Mouse (Mus musculus): Measurements from ENCODE around the gene Rilpl1.
"Not testable (repeated sequence)": the region's sequence is repeated elsewhere in the genome, so short reads cannot be mapped to it uniquely, and the experiment has no call there.

Rilpl1 gene

GRCm38 (mm10) chr5:124492618-124493017 is 38.6 kb downstream of the Rilpl1 start:
- DNase-seq (ENCODE audit: low spot score) = no peak

- no peak for DNase-seq (ENCODE audit: low spot score)
Measured at GRCm38 (mm10) chr5:124491732-124492131, 39.5 kb downstream of the Rilpl1 start.

DNA sequence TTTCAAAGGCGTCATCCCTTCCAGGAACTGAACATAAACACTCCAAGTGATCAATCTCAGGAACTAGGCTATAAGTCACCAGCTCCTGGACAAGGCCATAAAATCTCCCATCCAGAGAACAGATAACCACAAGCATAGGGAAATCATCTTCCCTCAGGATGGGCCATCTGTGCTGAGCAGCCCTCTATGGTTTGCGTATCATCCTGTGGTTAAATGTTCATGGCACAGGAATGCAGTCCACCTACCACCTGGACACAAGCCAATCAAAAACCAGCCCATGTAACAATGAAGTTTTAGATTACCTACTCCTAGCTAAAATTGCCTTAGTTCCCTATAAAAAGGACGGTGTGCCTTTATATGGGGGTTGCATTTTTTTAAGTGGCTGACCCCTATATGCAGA is 42.3 kb downstream of the Rilpl1 start:
- no peak for DNase-seq (ENCODE audit: low spot score)

DNA sequence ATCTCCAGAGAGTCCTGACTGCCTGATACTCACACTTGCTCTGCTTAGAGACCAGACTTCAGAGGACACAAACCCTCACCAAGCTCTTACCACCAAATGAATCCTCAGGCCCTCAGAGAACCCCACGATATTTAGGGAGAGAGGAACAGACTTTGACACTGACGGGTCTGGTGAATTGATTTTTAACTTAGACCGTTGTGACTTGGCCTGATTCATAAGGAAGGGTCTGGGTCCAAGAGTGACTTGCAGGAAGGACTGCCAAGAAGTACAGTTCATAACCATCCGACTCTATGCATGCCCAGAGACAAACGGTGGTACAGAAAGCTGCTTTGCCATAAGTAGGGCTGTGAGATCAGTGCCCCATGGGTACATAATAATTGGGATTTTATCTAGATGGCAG is 45.5 kb downstream of the Rilpl1 start:
- no peak for DNase-seq (ENCODE audit: low spot score)

GRCm38 (mm10) chr5:124483655-124484396 is 47.4 kb downstream of the Rilpl1 start:
- no peak for DNase-seq (ENCODE audit: low spot score)

DNA sequence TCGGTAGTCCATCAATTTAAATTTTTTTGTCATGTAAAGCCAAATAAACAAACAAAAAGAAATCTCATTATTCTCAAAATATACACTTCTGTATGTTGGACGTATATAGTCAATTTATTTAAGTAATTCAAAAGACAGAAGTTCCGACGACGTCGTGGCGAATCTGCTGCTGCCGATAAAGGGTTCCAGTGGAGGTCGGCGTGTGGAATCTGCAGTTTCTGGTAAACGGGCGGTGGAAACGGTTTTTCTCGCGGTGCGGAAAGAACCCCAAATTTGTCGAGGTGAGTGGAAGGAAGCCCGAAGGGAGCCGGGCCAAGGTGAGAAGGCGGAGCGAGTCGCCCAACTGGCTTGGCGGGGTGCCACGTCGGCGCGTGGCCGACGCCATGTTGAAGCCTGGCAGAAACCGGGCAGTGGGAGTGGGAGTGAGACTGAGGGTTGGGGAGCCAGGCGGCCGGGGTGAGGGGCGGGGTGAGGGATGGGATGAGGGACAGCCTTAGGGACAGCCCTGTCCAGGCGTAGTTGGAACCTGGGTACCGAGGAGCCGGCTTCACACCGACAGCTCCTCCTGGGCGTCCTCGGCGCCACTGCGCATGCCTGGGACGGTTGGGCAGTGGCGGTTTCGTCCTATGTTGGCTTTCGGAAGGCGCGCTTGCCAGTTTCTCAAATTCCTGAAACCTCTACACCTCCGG is 48.1 kb downstream of the Rilpl1 start, which contains the start of gene Snrnp35:
Gene Snrnp35, plus strand, starts transcription at position 169 of the 689 bp plus-strand sequence.
- DNase-seq (ENCODE audit: low spot score) = peak; percentile 84

DNA sequence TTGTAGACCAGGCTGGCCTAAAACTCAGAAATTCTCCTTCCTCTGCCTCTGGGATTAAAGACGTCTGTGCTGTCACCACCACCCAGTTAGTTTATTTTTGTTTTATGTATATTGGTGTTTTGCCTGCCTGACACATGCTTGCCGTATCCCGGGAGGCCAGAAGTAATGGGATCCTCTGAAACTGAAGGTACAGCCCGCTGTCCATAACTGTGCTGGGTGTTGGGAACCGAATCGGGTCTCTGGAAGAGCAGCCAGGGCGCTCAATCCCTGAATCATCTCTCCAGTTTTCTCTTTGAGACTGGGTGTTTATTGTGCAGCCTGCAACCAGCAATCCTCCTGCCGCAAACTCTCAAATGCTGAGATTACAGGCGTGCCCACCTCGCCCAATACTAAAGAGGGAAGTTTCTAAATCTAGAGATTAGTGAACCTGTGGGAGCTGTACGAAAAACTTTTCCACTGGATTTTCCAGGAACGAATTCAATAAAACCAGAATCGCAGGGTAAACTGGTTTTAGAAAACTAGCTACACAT is 48.7 kb downstream of the Rilpl1 start:
- DNase-seq (ENCODE audit: low spot score) = no peak

- no peak for DNase-seq (ENCODE audit: low spot score)
Measured at GRCm38 (mm10) chr5:124481714-124482113, 49.5 kb downstream of the Rilpl1 start.

DNA sequence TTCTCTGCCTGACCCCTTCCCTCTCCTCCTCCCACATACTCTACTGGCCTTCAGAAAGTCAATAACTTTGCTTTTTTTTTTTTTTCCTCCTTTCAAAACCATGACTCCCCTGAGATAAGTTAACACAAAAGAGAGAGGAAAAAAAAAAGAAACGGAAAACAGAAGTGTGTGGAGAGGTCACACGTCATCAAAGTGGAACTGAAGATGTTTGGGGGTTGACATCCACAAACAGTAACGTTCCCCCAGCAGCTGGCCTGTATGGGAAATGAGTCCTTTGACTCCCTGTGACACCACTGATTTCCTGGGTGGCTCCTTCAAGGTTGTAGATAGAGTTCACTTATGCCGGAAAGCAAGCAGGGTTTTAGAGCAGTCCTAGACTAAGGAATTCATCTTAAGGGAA is 51.1 kb downstream of the Rilpl1 start:
- no peak for DNase-seq (ENCODE audit: low spot score)

GRCm38 (mm10) chr5:124478873-124479204 is 52.4 kb downstream of the Rilpl1 start:
- DNase-seq (ENCODE audit: low spot score) = no peak

GRCm38 (mm10) chr5:124470591-124471171 is 60.5 kb downstream of the Rilpl1 start:
- DNase-seq (ENCODE audit: low spot score) = no peak

DNA sequence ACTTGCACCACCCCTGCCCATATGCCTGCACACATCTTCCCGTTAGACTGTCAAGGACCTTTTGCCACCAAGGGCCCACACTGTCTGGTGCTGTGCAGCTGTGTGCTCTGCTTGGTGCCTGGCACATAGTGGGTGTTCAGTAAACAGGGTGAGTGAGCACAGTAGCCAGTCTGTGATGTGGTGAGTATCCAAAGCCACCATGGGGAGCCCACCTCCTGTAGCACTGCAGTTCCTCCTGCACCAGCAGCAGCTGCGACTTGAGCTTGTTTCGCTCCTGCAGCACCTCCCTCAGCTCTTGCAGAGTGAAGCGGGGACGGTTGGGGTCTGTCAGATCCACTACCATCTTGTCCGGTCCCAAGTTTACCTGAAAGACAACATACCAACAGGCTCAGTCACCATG is 61.7 kb downstream of the Rilpl1 start:
- DNase-seq (ENCODE audit: low spot score) = no peak

GRCm38 (mm10) chr5:124468365-124468764 is 62.8 kb downstream of the Rilpl1 start:
- no peak for DNase-seq (ENCODE audit: low spot score)

GRCm38 (mm10) chr5:124467766-124468165 is 63.4 kb downstream of the Rilpl1 start:
- DNase-seq (ENCODE audit: low spot score) = no peak

- no peak for DNase-seq (ENCODE audit: low spot score)
Measured at GRCm38 (mm10) chr5:124464905-124465304, 66.3 kb downstream of the Rilpl1 start.

GRCm38 (mm10) chr5:124463462-124463861 is 67.7 kb downstream of the Rilpl1 start:
- DNase-seq (ENCODE audit: low spot score) = no peak

DNA sequence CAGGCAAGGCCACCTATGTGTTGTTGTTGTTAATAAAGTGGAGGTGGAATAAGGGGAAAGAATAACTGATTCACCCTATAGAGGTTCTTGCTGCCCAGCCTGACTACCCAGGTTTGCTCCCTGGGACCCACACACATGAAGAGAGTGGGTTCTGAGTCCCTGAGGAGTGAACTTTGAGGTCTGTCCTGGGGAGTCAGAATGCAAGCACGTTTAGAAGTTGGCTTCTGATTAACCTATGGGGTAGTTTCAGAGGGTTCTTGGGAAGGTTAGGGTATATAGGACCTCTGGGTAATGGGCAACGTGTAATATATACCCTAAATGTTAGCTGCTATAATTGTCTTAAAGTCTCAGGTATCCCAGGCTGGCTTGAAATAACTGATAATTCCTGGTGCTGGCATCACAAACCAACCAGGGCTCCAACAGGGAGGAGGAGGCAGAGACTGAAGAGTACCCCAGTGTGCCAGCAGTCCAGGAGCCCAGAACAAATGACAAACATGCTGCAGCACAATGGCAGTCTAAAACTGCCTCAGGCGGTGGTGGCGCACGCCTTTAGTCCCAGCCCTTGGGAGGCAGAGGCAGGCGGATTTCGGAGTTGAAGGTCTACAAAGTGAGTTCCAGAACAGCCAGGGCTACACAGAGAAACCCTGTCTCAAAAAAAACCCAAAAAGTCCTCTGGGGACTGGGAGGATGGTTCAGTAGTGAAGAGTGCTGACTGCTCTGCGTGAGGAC is 68.7 kb downstream of the Rilpl1 start:
- no peak for DNase-seq (ENCODE audit: low spot score)

DNA sequence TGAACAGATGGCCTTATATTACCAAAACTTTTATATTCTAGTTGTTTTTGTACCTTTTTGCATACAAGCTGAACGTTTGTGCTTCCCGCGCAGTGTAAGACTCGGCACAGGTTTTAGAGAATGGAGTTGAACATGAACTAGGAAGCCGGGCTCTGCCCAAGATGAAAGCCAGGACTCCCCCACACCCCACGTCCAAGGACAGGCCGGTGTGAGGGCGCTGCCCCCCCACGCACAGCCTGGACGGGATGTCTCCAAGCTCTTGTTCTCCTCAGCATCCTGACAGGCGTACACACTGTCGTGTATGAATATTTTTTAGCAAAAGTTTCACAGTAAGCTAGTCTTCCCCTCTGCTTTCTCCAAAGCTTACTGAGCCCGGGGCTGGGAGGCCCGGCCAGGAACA is 70.3 kb downstream of the Rilpl1 start:
- DNase-seq (ENCODE audit: low spot score) = not testable (repeated sequence)

DNA sequence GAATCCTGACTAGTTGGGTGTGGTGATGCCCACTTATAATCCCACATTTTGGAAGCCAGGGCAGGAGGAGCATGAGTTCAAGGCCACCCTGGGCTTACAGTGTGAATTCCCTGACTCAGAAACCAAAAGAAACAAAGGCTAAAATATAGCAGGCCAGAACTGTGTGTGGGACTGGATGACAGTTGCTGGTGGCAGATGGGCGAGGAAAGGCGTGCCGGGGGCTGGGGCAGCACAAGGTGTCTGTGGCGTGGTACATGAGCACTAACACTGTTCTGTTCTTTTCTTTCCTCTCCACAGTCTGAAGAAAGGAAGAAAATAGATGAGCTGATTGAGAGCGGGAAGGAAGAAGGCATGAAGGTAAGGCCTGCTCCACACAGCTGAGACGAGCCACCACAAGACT is 74.4 kb downstream of the Rilpl1 start:
- DNase-seq (ENCODE audit: low spot score) = no peak

DNA sequence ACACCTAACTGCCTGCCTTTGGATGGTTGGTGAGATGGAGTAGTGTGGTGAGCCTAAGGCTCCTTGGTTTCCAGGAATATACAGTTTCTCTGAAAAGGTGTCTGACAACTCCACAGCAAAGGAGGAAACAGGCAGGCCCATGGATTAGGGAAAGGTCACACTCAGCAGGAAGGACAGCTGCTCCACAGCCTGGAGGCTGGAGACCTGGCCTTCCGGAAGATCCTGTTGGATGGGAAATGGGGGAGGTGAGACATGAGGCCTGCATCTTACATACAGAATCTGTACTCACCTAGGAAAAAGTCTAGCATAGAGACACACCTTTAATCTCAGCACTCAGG is 77.1 kb downstream of the Rilpl1 start:
- DNase-seq (ENCODE audit: low spot score) = no peak

DNA sequence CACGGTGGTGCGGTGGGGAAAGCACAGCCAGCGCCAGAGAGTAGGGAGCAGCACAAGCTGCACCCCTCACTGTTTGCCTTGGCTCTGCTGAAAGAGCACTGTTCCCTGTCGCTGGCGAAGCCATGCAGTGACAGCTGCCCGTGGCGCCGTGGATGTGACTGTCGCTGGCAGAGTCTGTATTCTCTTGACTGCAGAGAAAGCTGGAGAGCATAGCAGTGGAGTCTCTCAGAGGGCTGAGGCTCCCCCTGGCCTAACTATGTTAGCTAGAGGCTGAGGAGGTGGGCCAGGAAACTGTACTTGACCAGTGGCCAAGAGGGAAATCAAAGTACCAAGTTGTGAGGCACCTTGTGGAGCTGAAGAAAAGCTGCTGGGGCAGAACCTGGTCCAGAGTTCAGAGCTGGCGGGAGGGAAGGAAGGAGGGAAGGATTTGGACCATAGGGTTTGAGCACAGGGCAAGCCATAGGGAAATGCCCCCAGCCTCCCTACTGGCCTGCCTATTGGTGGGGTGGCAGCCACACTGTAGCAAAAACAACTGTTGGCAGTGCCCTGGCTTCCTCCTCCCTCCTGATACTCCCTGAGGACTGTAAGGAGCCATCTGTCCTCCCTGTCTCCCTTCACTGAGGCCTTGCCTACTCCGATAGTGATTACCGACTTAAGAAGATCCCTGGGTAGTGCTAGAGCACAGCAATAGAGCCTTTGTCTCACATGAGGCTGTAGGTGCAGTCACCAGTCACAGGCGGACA is 77.7 kb downstream of the Rilpl1 start:
- DNase-seq (ENCODE audit: low spot score) = no peak
